Mouse (Mus musculus): ENCODE results near the gene Ankrd13b.

Gene Ankrd13b

DNA sequence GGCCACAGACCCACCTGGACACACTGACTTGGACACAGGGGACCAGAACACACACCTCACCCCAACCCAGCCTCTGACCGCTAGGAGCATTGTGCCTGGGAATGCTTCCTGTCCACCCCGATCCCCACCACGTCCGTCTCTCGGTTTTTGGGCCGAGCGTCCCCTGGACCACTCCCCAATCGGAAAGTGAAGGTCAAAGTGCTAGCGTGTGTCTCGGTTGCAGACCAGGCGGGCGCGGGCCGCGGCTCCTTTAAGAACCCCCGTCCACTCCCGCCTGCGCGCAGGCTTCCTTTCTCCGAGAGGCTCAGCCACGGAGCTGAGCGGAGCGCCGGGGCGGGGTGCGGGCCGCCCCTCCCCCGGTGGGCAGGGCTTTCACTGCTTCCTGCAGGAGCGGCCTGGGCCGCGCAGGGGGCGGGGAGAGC, 3.4 kb upstream of the Ankrd13b start:
- peak; percentile 91 to 92 for DNase-seq (ENCODE audit: low spot score in 2 of 2)

DNA sequence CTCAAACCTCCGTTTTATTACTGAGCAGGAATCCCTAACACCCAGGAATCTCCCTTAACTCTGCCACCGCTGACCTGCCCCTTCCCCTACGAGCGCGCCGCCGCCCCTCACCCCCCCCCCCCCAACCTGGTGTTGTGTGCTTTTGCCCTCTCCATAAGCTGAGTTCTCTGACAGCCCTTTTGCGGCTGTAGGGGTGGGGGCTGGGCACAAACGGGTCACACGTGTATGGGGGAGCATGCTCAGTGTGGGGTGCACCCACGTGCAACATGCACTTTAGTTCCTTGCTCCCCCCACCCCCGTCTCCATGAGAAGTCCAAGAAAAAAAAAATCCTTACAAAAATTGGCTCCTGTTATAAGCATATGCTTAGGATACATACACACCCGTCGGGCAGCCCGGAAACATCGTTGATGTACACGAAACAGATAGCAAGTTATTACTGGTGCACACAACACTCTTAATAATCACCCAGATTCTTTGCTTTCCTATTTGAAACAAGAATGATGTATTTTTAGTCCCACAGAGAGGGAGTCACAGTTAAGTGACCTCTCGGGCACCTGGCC, 2.9 kb upstream of the Ankrd13b start:
- DNase-seq (ENCODE audit: low spot score in 2 of 2): peak; percentile 60 to 80

DNA sequence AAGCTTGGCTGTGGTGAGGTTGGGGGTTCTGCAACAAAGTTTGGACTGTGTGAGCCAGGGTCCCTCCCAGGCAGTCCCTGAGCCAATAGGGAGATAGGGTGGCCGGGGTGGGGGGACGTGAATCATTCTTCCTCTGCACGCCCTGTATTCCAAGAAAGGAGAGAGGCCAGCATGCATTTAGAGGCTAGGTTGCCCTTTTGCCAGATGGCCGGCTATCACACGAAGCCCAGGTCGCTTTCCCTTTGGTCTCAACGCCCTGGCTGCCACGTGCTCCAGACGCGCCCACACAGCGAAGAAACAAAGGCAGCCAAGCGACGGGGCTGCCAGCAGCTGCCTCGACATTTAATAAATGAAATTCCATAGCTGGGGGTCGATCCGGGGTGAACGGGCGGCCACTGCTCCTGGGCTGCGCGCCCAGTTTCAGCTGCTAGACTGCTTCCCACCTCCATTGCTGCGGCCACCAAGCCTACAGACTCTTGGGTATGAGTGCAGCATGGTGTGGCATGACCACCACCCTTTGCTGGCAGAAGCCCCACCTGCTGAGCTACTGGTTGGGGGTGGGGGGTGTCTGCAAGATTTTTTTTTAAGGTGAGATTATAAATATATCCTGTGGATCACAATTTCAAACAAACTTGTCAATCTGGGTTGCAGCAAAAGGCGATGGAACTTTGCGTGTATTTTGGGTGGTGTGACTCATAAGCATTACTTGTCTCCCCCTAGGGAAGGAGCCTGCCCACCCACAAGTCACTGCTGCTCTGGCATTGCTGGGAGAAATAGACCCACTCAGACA, 2.2 kb upstream of the Ankrd13b start:
- peak in 1 of 2 experiments; percentile 69 for DNase-seq (ENCODE audit: low spot score in 2 of 2)

DNA sequence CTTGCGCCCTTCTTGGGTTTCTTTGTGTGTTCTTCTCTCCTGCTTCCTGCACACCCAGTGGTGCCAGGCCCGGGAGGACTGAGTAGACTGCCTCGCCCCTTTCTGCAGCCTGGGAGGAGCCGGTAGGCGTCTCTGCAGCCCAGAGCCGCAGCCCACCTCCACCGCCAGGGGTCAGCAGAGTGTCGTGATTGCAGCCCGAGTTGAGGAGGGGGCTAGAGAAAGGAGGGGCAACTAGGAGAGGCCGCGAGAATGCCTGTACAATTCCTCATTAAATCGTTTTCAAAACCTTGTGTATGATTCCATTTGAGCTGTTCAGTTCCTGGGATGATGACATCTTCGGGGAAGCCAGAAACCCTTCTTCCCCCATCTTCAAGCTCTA, 1.6 kb upstream of the Ankrd13b start:
- peak; percentile 88 to 90 for DNase-seq (ENCODE audit: low spot score in 2 of 2)

DNA sequence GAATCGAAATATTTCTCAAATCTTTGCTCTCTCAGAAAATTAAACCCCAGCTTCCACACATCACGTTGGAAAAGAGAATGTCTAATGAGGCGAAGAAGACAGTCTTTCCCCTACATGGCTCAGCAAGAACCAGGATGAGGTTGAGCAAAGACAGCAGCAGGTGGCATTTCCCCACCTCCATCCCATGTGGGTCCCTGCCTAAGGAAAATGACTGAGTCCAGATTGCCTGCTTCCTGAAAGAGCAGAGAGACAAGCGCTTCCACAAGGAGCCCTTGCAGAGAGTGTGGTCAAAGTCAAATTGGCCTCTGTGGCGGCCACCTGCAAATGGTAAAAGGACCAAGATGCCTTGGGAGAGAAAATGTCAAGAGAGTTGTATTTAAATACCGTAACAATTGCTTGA, 973 bp upstream of the Ankrd13b start:
- peak in 1 of 2 experiments; percentile 25 for DNase-seq (ENCODE audit: low spot score in 2 of 2)

DNA sequence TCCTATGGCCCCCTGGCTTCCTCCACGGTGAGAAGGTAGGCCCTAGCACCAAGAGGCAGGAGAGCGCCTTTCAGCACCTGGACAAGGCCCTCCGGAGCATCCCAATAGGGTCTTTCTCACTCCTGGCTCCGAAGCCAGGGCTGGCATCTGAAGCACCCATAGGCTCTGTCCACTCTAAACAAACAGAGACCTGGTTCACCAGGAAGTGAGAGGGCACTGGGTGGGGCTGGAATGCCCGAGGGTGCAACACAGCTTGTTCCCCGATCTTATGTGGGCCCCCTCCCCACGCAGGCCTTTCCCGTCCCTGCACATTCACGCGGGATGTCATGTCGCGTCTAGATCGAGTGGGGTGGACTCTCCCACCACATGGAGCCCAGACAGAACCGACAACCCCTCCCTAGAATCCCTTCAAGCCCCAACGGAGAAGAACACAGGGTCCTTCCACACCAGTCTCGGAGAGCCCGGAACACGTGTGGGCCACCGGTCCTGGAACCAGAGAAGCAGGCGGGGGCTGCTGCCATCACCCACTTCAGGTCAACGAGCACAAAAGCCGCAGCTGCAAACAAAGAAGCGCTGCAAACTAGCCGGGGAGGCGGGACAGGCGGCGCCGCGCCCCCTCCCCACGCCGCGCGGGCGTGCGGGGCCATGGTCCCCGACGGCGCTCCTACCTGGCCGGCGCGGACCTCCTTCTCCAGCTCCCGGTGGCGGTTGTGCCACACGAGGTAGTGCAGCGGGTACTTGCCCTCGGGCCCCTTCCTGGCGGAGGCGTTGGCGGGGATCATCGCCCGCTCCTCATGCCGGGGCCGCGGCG, 502 bp downstream of the Ankrd13b start:
- peak in 1 of 2 experiments; percentile 40 for DNase-seq (ENCODE audit: low spot score in 2 of 2)

DNA sequence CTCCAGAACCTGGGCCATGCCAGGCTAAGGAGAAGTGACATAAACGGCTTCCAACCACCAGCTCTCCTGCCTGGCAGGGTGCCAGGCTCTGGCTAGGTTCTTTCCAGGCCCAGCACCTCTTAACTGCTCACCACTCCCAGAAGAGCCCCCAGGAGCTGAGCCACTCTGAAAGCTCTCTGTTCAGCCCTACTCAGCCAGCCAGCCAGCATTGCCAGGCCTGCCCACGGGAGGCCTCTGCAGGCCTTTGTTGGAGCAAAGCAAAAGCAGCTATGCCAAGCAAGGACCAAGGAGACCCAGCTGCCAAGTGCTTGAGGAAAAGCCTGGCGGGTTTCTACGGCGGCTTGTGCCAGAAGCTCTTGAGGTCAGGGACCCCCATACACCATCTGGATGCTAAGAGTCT, 2.7 kb downstream of the Ankrd13b start:
- peak in 1 of 2 experiments; percentile 50 for DNase-seq (ENCODE audit: low spot score in 2 of 2)

DNA sequence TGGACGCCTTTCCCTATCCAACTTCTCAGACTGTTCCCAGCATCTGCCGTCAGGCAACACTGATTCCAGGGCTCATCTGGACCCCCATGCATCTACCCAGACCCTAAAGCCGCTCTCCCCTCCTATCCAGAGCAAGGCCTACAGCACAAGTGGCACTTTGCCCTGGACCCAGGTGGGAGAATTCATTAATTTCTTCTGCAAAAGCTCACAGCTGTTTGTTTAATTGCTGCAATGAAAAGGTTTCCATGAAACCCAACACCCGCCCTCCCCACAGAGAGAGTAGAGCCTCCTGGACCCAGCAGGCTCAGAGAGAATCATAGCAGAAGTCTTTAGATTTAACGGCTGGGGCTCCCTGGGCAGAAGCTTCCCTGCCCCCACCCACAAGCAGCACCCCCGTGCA, 4.2 kb downstream of the Ankrd13b start:
- DNase-seq (ENCODE audit: low spot score in 2 of 2): no peak

DNA sequence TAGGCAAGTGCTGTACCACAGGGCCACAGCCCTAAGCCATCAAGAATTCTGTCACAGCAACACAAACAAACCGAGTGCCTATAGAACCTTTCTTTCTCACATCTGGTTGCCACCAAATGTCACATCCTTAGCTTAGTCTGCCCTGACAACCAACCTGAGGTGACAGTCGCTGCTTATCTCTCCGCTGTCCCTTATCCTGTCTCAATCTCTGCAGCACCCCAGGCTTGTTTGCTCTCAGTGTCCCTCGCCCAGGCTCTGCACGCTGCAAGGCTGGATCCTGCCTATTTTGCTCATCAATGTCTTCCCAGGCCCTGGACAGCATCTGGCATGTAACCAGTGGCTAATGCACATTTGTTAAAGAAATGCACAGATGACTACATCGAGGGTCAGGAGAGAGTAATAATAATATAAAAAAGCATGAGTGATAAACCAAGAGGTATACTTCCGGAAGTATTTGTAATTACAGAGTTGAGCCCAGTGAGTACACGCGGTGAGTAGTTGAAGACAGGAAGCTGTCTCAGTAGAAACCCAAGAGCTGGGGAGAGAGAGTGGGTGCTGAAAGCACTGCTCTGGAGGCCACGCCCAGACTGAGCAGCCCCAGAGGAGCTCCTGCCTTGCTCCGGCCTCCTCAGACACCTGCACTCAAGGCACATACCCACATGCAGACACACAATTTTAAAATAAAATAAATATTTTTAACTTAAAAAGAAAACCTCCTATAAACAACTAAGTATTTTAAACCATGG, 5.8 kb downstream of the Ankrd13b start:
- no peak for DNase-seq (ENCODE audit: low spot score in 2 of 2)

DNA sequence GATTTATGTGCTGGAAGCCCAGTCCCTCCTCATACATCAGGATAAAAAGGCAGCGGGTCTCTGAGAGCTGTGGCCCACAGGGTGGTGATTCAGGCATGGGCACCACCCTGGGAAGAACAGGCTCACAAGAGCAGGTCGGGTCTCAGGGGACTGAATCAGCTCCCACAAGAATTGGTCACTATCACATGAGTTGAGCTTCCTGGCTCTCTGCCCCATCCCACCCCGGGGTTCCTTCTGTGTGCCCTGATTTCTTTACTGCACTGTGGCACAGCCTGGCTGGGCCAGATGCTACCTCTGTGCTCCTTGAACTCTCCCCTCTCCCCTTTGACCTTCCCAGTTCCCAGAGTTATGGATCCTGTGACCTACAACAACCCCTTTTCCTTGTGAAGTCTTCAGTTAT, 6.4 kb downstream of the Ankrd13b start:
- no peak for DNase-seq (ENCODE audit: low spot score in 2 of 2)

DNA sequence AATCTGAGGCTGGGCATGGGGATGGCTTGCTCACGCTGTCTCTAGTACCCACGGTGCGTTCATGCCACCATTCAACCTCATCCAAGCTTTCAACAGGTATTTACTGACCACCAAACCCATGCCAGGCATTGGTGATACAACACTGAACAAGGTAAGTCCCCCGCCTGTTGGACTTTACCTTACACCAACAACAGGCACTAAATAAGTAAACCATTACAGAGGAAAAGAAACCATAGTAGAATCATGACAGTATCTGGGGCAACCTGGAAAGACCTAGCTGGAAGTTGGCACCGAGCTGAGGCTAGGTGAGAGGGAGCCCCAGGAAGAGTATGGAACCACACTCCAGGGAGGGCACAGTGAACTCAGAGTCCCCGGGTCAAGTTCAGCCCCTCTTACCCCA, 12.6 kb downstream of the Ankrd13b start:
- no peak for DNase-seq (ENCODE audit: low spot score in 2 of 2)

DNA sequence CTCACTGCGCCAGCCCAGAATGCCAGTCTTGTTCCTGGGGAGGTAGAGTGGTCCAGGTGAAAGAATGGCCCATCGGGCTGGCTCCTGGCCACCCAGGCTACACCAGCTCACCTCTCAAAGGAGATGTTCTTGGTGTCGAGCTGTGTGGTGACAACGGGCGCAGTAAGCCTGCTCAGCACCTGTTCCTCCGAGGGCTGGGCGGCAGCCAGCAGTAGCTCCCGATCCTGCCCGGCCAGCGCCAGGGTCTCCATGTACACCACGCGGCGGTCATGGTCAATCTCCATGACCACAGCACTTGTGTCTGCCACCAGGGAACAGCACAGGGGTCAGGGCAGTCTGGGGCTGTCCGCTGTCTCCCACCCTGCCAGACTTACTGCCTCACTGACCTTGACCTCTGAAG, 13.3 kb downstream of the Ankrd13b start:
- DNase-seq (ENCODE audit: low spot score in 2 of 2): peak in 1 of 2 experiments; percentile 12

DNA sequence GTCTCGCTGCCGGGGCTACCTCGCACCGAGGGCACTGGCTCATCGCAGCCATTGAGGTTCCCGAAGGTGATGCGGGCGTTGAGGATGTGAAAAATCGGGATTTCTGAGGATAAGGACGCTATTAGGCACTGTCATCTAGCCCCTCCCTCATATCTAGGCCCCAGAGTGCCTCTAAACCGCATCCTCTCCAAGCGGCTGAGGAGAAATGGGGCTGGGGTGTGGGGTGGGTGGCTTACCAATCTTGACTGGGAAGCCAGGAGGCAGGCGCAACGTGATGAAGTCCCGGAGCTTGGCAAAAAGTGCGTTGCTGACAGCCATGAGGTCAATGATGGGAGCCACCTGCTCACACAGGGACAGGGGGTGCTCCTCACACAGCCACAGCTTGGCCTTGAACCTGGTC, 16.7 kb downstream of the Ankrd13b start:
- DNase-seq (ENCODE audit: low spot score in 2 of 2): no peak

DNA sequence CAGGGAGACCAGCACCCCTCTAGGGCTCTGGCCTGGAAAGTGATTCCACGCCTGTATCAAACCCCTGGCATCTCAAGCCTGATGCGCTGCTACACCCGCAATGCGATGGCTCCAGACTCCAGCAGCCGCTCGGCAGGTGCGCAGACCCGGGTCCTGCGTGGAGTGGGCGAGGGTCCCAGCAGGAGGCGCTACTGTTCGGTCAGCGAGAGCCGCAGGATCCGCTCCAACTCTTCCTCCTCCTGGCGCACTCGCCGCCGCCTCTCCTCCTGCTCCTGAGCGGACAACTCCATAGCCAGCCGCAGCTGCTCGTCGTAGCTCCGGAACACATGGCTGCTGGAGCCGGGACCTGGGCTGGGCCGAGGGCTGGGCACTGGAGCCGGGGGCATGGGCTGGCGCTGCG, 18.1 kb downstream of the Ankrd13b start:
- no peak for DNase-seq (ENCODE audit: low spot score in 2 of 2)

DNA sequence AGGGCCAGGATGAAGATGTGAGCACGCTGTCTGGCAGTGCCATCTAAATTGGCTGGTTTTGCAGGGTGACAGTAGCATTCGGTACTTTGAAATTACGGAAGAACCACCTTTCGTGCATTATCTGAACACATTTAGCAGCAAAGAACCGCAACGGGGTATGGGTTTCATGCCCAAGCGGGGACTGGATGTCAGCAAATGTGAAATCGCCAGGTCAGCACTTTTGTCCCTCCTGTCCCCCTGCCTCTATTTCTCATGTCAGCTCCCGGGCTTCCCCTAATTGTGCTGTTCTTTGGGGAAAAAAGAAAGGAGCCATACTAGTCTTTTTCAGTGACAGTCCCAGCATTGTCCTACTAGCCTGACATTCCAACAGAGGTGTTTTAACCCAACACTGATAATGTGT, 21.1 kb downstream of the Ankrd13b start:
- no peak for DNase-seq (ENCODE audit: low spot score in 2 of 2)

DNA sequence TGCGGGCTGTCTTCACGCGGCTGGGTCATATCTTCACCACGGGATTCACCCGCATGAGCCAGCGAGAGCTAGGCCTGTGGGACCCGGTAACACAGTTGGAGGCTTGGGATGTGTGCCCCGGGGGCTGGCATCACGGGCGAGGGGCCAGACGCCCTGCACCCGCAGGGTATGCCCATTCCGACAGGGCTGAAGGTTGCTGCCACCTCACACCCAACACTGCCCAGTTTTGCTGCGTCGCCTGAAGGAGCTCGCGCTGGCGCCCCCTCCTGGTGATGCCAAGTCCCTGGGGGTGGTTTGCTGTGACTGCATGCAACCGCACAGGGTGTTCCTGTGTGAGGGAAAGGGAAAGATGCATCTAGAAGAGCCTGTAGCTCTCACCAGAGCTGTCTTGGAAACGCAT, 21.7 kb downstream of the Ankrd13b start:
- peak in 1 of 2 experiments; percentile 76 for DNase-seq (ENCODE audit: low spot score in 2 of 2)

DNA sequence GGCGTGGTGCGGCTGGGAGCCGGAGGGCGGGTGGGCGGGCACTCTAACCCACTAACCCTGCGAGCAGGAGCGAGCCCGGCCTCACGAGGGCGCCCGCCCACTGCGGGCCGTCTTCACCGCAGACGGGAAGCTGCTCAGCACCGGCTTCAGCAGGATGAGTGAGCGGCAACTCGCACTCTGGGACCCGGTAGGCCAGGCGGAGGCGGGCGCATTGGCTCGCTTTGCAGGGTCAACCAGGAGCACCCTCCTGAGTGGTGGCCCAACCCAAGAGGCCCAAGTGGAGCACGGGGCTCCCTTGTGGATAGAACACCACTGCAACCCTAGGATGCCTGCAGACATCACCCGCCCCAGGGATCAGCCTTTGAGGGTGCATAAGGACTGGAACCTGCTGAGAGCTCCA, 22.3 kb downstream of the Ankrd13b start:
- peak in 1 of 2 experiments; percentile 62 for DNase-seq (ENCODE audit: low spot score in 2 of 2)

DNA sequence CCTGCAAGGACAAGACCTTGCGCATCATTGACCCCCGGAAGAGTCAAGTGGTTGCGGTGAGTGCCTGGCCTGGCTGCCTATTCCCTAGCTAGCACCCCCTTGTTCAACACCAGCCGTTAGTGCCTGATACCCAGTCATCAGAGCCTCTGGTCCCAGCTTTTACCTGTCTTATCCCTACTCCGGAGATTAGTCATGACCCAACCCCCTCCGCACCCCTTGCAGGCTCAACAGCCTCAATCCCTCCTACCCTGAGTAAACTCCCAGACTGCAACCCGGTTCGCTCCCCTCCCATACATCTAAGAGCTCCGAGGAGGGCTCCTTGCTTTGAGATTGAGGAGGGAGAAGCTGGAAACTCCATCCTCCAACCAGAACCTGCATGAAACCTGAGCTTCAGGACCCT, 22.9 kb downstream of the Ankrd13b start:
- no peak for DNase-seq (ENCODE audit: low spot score in 2 of 2)

DNA sequence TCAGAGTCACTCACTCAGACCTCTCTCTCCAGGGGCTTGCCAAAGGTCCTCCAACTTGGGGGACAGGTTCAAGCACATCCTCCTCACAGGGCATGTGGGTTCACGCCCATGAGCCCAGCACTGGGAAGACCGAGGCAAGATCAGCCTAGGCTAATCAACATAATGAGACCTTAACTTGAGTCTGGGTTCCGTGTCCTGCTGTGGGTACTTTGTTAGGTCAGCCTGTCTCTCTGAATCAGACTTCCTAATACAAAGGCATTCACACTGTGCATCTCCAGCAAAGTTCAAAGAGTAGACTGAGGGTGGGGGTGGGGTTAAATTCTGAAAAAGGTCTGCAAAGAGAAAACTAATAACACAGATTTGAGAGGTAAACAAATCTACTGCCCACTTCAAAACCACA, 24.4 kb downstream of the Ankrd13b start:
- DNase-seq (ENCODE audit: low spot score in 2 of 2): no peak

DNA sequence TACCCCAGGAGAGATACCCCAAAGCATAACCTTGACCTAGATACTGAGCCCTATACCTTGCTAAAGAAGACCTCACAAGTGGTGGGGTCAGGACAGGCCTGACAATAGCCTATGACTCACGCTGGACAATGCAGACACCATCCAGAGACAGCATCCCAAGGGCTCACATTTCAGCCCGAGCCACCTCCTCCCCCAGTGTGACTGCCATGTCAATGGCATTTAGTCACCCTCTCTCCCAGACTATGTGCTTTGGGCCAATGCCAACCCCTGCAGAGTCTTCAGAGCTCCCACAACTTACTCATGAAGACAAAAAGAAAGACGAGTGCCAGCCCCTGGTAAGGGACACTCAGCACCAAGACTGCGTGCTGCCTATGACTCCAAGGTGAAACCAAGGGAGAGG, 24.8 kb downstream of the Ankrd13b start:
- DNase-seq (ENCODE audit: low spot score in 2 of 2): no peak

DNA sequence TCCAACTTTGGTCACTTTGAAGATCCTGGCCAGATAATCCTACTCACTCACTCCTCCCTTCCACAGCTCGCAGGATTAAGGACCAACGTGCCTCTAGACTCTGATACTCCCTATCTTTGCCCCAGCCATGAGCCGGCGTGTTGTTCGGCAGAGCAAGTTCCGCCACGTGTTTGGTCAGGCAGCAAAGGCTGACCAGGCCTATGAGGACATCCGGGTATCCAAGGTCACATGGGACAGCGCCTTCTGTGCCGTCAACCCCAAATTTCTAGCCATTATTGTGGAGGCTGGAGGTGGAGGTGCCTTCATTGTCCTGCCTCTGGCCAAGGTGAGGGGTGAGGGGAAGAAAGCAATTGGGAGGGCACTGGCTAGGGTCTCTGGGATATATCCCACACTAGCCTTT, 25.7 kb downstream of the Ankrd13b start:
- DNase-seq (ENCODE audit: low spot score in 2 of 2): no peak

DNA sequence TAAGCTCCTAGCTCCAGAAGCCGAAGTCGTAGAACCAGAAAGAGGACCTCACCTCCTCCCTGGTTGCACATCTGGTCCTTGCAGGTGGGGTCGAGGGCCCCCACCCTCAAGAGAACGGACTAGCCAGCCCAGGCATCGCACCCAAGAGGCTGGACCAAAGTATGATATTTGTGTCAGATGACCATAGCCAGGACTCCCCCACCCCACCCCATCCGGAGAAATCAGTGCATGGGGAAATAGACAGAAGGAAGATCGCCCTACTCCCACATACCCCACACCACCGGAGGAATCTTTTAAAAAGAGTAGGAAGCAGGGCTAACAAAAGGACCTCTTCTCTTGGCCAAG, 26.4 kb downstream of the Ankrd13b start:
- no peak for DNase-seq (ENCODE audit: low spot score in 2 of 2)
